Mouse (Mus musculus) myocyte (in vitro differentiated cells): ENCODE results near the gene Mad1l1.

ENCODE experiments used
- E2F4 ChIP-seq: IDR thresholded peaks from one replicate; pipeline ENCODE4 v1.6.1; 2011; ENCODE audit warnings: mild to moderate bottlenecking, control low read depth, moderate library complexity; ENCODE audit not compliant: insufficient read depth
- MYOD1 ChIP-seq, 3 experiments: IDR thresholded peaks; one replicate each; pipeline ENCODE4 v1.6.1; 2011; ENCODE audit warnings: control low read depth in 2 of 3, low read depth in 2 of 3, mild to moderate bottlenecking in 2 of 3, moderate library complexity in 1 of 3; ENCODE audit not compliant: insufficient read length in 2 of 3, control insufficient read depth in 1 of 3
- MYOG ChIP-seq, 3 experiments: IDR thresholded peaks; one replicate each; pipeline ENCODE4 v1.6.1; 2011; ENCODE audit warnings: control low read depth in 2 of 3, low read depth in 2 of 3, mild to moderate bottlenecking in 2 of 3; ENCODE audit not compliant: insufficient read length in 2 of 3, control insufficient read depth in 1 of 3, insufficient read depth in 1 of 3
- POLR2A ChIP-seq: IDR thresholded peaks from one replicate; pipeline ENCODE4 v1.6.1; 2011; ENCODE audit warnings: low read depth, mild to moderate bottlenecking, control low read depth, moderate library complexity; ENCODE audit not compliant: insufficient read length
- POLR2AphosphoS2 ChIP-seq: IDR thresholded peaks from one replicate; pipeline ENCODE4 v1.6.1; 2011; ENCODE audit warnings: low read depth, control low read depth; ENCODE audit not compliant: insufficient read length
- REST ChIP-seq: IDR thresholded peaks from one replicate; pipeline ENCODE4 v1.6.1; 2011; ENCODE audit warnings: mild to moderate bottlenecking, control low read depth, moderate library complexity; ENCODE audit not compliant: insufficient read depth, insufficient read length
- SRF ChIP-seq: IDR thresholded peaks from one replicate; pipeline ENCODE4 v1.6.1; 2011; ENCODE audit warnings: low read depth; ENCODE audit not compliant: control insufficient read depth, insufficient read length
- TCF3 ChIP-seq: IDR thresholded peaks from one replicate; pipeline ENCODE4 v1.6.1; 2011; ENCODE audit warnings: low read depth, control low read depth; ENCODE audit not compliant: insufficient read length

- TF ChIP-seq POLR2A = no peak
- TF ChIP-seq TCF3 = no peak
- TF ChIP-seq MYOD1 (IDR thresholded peaks at IDR 0.05; ENCODE audit: control insufficient read depth in 1 of 3, insufficient read length in 2 of 3, low read depth in 2 of 3) = no peak
- no peak for TF ChIP-seq MYOG (IDR thresholded peaks at IDR 0.05; ENCODE audit: control insufficient read depth in 1 of 3, insufficient read depth in 1 of 3, insufficient read length in 2 of 3, low read depth in 2 of 3)
- no peak for TF ChIP-seq REST
- no peak for TF ChIP-seq E2F4
- TF ChIP-seq POLR2AphosphoS2 = no peak
- TF ChIP-seq SRF = no peak
Observed at GRCm38 (mm10) chr5:140230818-140231217, 90.5 kb downstream of the Mad1l1 start.
